Mouse (Mus musculus) ovary, adult 18-20 months (tissue): ENCODE measurements around the gene Yes1.
A peak's percentile ranks its signal among the peaks of the same experiment; 100 is the strongest.
"Not testable (repeated sequence)": the region's sequence is repeated elsewhere in the genome, so short reads cannot be mapped to it uniquely, and the experiment has no call there.

Source experiments
- DNase-seq: peaks from one replicate; pipeline ENCODE4 v3.0.0; 2022; ENCODE audit warnings: low spot score, mixed read lengths

The Yes1 gene

DNA sequence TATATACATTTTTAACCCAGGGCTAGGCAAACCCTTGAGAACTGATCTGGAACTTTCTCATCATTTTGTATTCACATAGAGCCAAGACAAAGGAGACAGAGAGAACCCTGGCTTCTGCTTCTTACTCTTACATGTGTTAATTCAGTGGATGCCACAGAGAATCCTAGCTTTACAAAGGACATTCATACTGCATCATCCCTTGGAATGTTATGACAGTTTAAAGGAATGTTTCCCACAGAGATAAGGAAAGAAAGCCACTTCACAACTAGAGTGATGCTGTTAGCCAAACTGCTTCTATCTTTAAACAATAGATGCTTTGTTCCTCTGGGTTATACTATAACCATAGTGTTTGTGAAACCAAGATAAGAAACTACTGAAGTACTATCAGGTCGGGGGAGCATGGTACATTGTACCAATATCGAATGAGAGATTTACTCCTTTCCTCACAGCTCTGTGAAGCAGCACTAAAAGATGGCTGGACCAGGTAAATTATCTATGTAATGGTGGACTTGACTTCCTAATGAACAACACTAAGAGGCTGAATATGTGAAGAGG lies 95.3 kb downstream of the Yes1 start:
- no peak for DNase-seq

GRCm38 (mm10) chr5:32711485-32711884 lies 100.5 kb downstream of the Yes1 start:
- DNase-seq, result no peak

DNA sequence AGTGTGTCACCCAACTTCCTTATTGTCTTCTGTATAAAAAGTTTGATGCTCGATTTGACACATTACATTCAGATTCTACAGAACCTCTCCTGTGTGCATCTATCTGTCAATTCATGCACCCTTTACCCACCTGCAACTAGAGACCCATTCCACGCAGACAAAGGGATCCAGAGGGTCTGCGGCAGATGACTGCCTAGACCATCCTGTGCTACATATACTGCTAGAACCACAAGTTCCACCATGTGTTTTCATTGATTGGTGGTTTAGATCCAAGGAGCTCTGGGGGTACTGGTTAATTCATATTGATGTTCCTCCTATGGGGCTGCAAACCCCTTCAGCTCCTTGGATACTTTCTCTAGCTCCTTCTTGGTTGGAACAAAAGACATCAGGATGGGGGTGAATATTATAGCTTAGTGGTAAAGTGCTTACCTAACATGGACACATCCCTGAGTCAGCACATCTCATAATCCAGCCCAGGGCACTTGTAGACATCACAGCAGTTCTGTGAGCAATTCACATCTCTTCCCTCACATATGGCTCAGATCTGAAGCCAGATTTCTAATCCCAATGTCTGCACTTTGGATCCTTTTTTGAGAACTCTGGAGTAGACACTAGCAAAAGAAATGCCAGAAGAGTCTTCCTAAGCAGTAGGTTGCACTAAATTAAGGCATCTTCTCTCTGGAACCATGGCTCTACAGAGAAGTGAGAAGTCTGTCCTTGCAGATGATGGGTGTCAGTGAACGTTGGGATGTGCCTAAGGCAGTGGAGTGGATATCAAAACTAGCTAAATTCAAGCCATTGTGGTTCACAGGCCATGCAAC lies 101.5 kb downstream of the Yes1 start:
- DNase-seq, result no peak

DNA sequence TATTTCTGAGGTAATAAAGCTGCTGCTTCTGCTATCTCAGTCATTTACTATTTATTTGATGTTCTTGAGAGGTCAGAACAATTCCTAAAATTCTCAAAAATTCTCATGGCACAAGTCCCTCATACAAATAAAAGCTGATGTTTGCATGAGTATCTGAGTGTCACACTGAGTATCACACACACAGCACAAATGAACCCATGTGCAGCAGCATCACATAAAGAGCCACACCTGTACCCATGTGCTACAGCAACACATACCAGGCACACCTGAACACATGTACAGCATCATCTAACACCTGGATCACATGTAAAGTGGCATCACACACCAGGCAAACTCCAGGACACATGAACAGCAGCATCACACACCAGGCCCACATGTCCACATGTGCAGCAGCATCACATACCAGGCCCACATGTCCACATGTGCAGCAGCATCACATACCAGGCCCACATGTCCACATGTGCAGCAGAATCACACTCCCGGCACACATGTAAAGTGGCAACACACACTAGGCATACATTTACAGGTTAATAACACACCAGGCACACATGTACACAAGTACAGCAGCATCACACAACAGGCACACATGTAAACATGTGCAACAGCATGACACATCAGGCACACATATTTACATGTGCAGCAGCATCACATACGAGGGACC lies 102.2 kb downstream of the Yes1 start:
- no peak for DNase-seq

DNA sequence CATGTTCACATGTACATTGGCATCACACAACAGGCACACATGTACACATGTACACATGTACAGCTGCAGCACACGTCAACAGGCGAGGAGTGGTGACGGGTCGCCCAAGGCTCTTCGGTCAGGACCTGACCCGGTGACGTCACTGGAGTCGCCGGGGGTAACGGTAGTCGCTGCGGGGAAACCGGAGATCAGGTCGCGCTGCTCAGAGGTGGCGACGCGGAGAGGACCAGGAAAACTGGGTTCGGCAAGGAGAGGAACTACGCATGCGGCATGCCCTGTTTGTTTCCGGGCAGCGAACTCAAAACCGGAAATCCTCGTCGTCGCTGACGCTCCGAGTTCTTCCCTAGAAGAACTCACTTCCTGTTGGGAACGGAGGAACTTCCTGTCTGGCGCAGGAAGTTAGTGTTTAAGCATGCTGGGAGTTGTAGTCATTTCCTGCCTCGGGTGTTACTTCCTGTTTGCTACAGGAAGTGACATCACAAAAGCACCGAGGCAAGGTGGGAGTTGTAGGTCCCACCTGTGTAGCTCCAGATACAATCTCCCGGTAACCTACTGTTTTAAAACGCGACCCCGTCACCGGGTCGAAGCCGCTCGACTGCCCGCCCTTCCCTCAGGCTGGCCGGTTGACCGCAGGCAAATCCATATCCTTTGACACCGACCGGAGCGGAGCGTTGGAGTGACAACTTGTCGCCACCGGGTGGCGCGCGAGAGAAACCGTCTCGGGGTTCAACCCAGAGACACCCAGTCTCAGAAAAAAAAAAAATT lies 102.9 kb downstream of the Yes1 start:
- peak; percentile 91 for DNase-seq

GRCm38 (mm10) chr5:32717726-32718125 lies 106.8 kb downstream of the Yes1 start:
- no peak for DNase-seq

GRCm38 (mm10) chr5:32718916-32719315 lies 107.9 kb downstream of the Yes1 start:
- DNase-seq, result no peak

DNA sequence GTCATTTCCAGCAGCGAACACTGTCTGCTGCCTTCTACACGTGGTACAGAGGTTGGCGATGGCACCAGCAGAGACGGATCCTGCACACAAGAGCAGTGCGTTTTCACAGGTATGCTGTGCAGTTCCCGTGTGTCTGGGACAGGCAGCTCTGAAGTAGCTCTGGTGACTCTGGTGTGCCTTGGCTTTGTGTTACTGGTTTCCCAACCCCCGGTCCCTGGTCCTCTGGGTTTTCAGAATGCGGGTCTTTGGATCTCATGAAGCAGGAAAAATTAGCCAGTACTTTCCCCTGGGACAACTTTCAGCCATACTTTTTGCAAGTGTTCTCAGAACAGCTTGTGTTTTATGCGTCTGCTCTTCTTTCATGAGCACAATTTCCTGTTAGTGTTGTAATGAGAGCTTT lies 109.4 kb downstream of the Yes1 start:
- no peak for DNase-seq

DNA sequence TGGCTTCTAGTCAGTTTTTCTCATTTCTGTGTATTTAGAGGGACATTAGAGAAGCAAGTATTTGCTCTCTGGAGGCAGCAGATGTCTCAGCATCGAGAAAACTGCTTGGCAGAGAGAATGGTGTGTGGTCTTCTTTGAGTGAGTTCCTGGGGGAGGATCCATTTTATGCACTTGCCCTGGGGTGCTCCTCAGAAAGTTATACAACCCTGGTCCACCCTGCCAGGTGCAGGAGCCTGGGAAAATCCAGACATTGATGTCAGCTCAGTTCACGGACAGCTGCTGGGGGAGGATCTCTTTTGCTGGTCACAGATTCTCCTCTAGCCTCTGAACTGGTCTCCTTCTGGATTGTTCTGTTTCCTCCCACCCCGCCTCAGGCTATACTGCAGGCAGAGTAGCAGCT lies 110.3 kb downstream of the Yes1 start:
- no peak for DNase-seq

DNA sequence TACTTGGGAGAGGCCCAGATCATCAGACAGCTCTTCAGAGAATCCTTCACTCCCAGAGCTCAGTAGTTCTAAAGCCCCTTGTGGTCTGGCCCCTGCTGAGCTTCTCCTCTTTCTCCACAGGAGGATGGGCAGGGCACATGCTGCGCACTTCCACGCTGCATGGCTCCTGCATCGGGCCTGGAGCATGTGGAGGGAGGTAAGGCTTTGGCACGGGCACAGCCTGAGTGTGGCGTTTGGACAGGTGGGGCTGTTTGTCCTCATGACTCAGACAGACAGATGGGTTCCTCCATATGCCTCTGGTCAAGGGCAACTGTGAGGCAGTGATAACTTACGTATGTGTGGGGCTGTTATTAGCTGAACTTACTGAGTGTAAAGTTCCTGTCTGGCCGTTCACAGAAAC lies 111.3 kb downstream of the Yes1 start:
- DNase-seq, result no peak

- DNase-seq, result not testable (repeated sequence)
These were observed 111.7 kb downstream of the Yes1 start for GRCm38 (mm10) chr5:32722711-32723110.

DNA sequence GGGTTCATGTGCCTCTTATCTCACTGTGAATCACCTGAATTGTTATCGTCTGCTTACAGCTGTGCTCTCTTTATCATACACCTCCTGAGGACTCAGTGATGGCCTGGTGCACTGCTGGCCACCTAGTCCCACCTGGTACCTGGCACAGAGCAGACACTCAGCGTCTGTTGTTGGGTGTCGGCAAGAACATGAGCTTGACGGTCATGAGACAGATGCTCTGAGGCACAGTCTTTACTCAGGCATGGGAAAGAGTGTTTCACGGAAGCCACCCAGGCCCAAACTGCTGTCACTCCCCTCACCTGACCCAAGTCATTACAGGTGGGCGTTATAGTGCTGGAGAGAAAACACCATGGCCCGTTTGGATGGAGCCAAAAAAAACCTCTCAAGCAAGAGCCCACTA lies 113.0 kb downstream of the Yes1 start:
- DNase-seq, result no peak

- not testable (repeated sequence) for DNase-seq
These were observed 114.4 kb downstream of the Yes1 start for GRCm38 (mm10) chr5:32725397-32725796.

GRCm38 (mm10) chr5:32728300-32728699 lies 117.3 kb downstream of the Yes1 start:
- DNase-seq, result no peak

DNA sequence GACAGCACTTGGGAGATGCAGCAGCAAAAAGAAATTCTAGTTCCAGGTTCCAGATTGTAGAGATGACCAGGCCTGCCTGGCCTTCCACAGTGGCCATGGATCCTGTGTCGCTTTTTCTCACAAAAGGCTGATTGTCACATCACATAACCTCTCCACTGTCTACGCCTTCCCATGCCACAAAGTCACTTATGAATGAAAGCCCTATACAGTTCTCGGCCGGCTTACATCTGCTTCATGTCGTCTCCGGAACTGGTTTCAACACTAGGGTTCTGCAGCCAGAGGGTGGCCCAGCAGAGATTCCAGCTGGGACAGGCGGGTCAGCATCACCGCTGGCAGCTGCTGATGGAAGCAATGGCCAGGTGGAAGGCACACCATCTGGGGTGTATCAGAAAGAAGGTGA lies 117.9 kb downstream of the Yes1 start:
- no peak for DNase-seq

DNA sequence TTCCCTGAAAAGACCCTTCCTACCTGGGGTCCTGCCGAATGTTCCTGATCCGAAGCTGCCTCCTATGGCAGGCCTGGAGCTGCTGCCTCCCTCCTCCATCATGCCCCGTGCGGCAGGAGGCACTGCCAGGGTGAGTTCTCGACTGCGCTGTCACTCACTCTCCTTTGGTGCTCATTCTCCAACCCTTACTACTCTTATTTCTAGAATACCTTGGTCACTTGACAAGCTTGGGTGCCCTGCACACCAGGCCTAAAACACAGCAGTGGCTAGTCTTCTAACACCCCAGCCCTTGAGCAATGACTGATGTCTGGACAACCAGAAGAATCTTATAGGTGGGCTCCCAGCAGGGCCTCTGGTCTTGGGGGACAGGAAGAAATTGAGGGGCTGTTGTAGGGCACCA lies 122.9 kb downstream of the Yes1 start:
- not testable (repeated sequence) for DNase-seq

GRCm38 (mm10) chr5:32735779-32736178 lies 124.8 kb downstream of the Yes1 start:
- no peak for DNase-seq
